In the genomic region with DNA sequence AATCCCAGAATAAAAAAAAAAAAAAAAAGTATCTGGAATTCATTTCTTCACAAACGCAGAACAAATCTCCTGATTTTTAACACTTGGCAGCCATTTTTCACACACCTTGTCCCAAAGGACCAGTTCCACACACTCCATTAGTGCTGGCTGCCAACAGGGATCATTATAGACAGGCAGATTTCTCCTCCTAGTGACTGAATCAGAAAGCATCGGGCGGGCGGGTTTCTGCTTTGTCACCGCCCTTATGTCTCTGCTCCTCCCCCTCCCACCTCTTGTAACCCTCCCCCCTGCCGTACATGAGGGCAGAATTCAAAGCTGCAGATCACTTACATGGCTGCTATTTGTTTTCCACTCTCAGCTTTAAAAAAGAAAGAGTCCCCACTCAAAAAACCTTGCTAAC, we compare ENCODE assay signal across 12 mouse cellular contexts.
A peak's percentile ranks its signal among the peaks of the same experiment; 100 is the strongest.
DNase-seq lines count a peak whose midpoint lies in the region; ATAC-seq and TF ChIP-seq lines count a peak whose summit lies in the region.
"Had no signal": no experiment of that assay in that cellular context is flagged by ENCODE, and none has a peak within 500 bp of the region (broad histone marks: within the 10 kb centered on the region; RNA-seq: fewer than 3 reads in every experiment).

No protein-coding gene starts in this region.

- DNase-seq in lung, postnatal 0 days (ENCODE audit: low spot score): no peak
- DNase-seq in gastrocnemius, adult 18-20 months (ENCODE audit: low spot score): no peak
- DNase-seq in left cerebral cortex, adult 11 months (ENCODE audit: low spot score): no peak
- DNase-seq: cerebellum, adult 11-12 months; thymus, postnatal 14 days had no signal

- no peak for TF ChIP-seq CTCF in lung, postnatal 0 days (IDR thresholded peaks at IDR 0.05)

- no peak overlapping the region for H3K9ac ChIP-seq in lung, embryonic 16.5 days (ENCODE audit: low read length)
- no peak overlapping the region for H3K9ac ChIP-seq in lung, postnatal 0 days (replicated peaks; ENCODE audit: low read depth)
- no peak overlapping the region for H3K9ac ChIP-seq in embryonic facial prominence, embryonic 12.5 days
- no peak overlapping the region for H3K9ac ChIP-seq in hindbrain, embryonic 15.5 days
- no peak overlapping the region for H3K9ac ChIP-seq in neural tube, embryonic 14.5 days (replicated peaks; ENCODE audit: low read depth, low read length)
- H3K9ac ChIP-seq: lung, embryonic 15.5 days had no signal

- no peak for TF ChIP-seq EP300 in lung, postnatal 0 days (IDR thresholded peaks at IDR 0.05)

- WGBS in lung, embryonic 16.5 days: 7% methylated on average over 6 of the region's 6 CpGs
- WGBS in lung, postnatal 0 days: 7% methylated on average over 6 of the region's 6 CpGs
- 1% methylated on average over 6 of the region's 6 CpGs for WGBS in embryonic facial prominence, embryonic 12.5 days
- 3% methylated on average over 6 of the region's 6 CpGs for WGBS in hindbrain, embryonic 15.5 days
- 1% methylated on average over 6 of the region's 6 CpGs for WGBS in neural tube, embryonic 14.5 days

- no peaks in the 10 kb centered on the region; the same call in 1 of the 2 replicates for H3K4me1 ChIP-seq in lung, embryonic 16.5 days (replicated peaks; ENCODE audit: control insufficient read depth, insufficient read depth, low read length)
- no peaks in the 10 kb centered on the region for H3K4me1 ChIP-seq in lung, postnatal 0 days (ENCODE audit: insufficient read depth, low read depth, low read length)
- H3K4me1 ChIP-seq in embryonic facial prominence, embryonic 12.5 days: peaks cover 12% of the 10 kb centered on the region; the same call in 1 of the 2 replicates
- H3K4me1 ChIP-seq in hindbrain, embryonic 15.5 days (replicated peaks): peaks cover 15% of the 10 kb centered on the region
- peaks cover 13% of the 10 kb centered on the region for H3K4me1 ChIP-seq in neural tube, embryonic 14.5 days (ENCODE audit: control insufficient read depth, insufficient read depth, low read length)
- H3K4me1 ChIP-seq: lung, embryonic 15.5 days had no signal

- H3K27ac ChIP-seq in lung, embryonic 16.5 days (ENCODE audit: low read length): no peak overlapping the region
- no peak overlapping the region for H3K27ac ChIP-seq in lung, postnatal 0 days (ENCODE audit: low read length)
- 0 out of 2 replicates have a peak overlapping the region, but pooled peaks have one; percentile 41 for H3K27ac ChIP-seq in embryonic facial prominence, embryonic 12.5 days
- H3K27ac ChIP-seq in hindbrain, embryonic 15.5 days (replicated peaks): no peak overlapping the region
- H3K27ac ChIP-seq in neural tube, embryonic 14.5 days (ENCODE audit: low read depth, low read length): peak overlapping the region; percentile 44; the same call in 1 of the 2 replicates
- H3K27ac ChIP-seq: lung, embryonic 15.5 days had no signal

- no peaks in the 10 kb centered on the region for H3K36me3 ChIP-seq in lung, embryonic 16.5 days (ENCODE audit: control insufficient read depth, insufficient read depth, low read length)
- H3K36me3 ChIP-seq in lung, postnatal 0 days (ENCODE audit: insufficient read depth, low read length): no peaks in the 10 kb centered on the region
- H3K36me3 ChIP-seq in embryonic facial prominence, embryonic 12.5 days: no peaks in the 10 kb centered on the region
- H3K36me3 ChIP-seq in hindbrain, embryonic 15.5 days: no peaks in the 10 kb centered on the region
- H3K36me3 ChIP-seq in neural tube, embryonic 14.5 days (ENCODE audit: control insufficient read depth, insufficient read depth, low read length): no peaks in the 10 kb centered on the region
- H3K36me3 ChIP-seq: lung, embryonic 15.5 days had no signal

- H3K4me2 ChIP-seq in lung, embryonic 16.5 days (ENCODE audit: low read depth, low read length): no peak overlapping the region
- no peak overlapping the region for H3K4me2 ChIP-seq in lung, postnatal 0 days (replicated peaks; ENCODE audit: low read depth, low read length)
- no peak overlapping the region for H3K4me2 ChIP-seq in embryonic facial prominence, embryonic 12.5 days (replicated peaks)
- H3K4me2 ChIP-seq in hindbrain, embryonic 15.5 days: no peak overlapping the region
- H3K4me2 ChIP-seq in neural tube, embryonic 14.5 days (ENCODE audit: low read depth, low read length): no peak overlapping the region; the same call in 1 of the 2 replicates
- H3K4me2 ChIP-seq: lung, embryonic 15.5 days had no signal

- no peaks in the 10 kb centered on the region for H3K27me3 ChIP-seq in lung, embryonic 16.5 days (ENCODE audit: control insufficient read depth, insufficient read depth, low read depth, low read length)
- H3K27me3 ChIP-seq in lung, postnatal 0 days (replicated peaks; ENCODE audit: insufficient read depth, low read length): no peaks in the 10 kb centered on the region
- no peaks in the 10 kb centered on the region for H3K27me3 ChIP-seq in embryonic facial prominence, embryonic 12.5 days
- H3K27me3 ChIP-seq in hindbrain, embryonic 15.5 days: 0 out of 2 replicates have a peak, but pooled peaks cover 2% of the 10 kb centered on the region
- no peaks in the 10 kb centered on the region for H3K27me3 ChIP-seq in neural tube, embryonic 14.5 days (ENCODE audit: control insufficient read depth, insufficient read depth, low read length)
- H3K27me3 ChIP-seq: lung, embryonic 15.5 days had no signal

- peak; percentile 23; the same call in 1 of the 2 replicates for ATAC-seq in lung, embryonic 16.5 days (ENCODE audit: low read depth)
- no peak for ATAC-seq in lung, postnatal 0 days
- ATAC-seq in embryonic facial prominence, embryonic 12.5 days (ENCODE audit: insufficient number of reproducible peaks, insufficient read depth, low FRiP score, low TSS enrichment): no peak
- peak; percentile 56; the same call in 1 of the 2 replicates for ATAC-seq in hindbrain, embryonic 15.5 days (ENCODE audit: low FRiP score, low read depth)
- peak; percentile 68; the same call in 1 of the 2 replicates for ATAC-seq in neural tube, embryonic 14.5 days (ENCODE audit: low read depth)
- no peak for ATAC-seq in erythroid progenitor cell, adult 5-6 weeks (replicated peaks; ENCODE audit: low FRiP score, poor library complexity, severe bottlenecking)
- ATAC-seq: intestine, postnatal 0 days had no signal

- H3K9me3 ChIP-seq in lung, embryonic 16.5 days (ENCODE audit: control insufficient read depth, low read length): no peaks in the 10 kb centered on the region
- H3K9me3 ChIP-seq in lung, postnatal 0 days (ENCODE audit: low read length): no peaks in the 10 kb centered on the region
- no peaks in the 10 kb centered on the region for H3K9me3 ChIP-seq in embryonic facial prominence, embryonic 12.5 days
- H3K9me3 ChIP-seq in hindbrain, embryonic 15.5 days: no peaks in the 10 kb centered on the region
- H3K9me3 ChIP-seq in neural tube, embryonic 14.5 days (ENCODE audit: control insufficient read depth, low read length): no peaks in the 10 kb centered on the region; the same call in 1 of the 2 replicates
- H3K9me3 ChIP-seq: lung, embryonic 15.5 days had no signal

- no peak overlapping the region for H3K4me3 ChIP-seq in lung, embryonic 16.5 days (ENCODE audit: low read length)
- no peak overlapping the region for H3K4me3 ChIP-seq in lung, postnatal 0 days (ENCODE audit: low read depth, low read length)
- H3K4me3 ChIP-seq in embryonic facial prominence, embryonic 12.5 days: no peak overlapping the region
- H3K4me3 ChIP-seq in hindbrain, embryonic 15.5 days: no peak overlapping the region
- H3K4me3 ChIP-seq in neural tube, embryonic 14.5 days (ENCODE audit: low read depth, low read length): no peak overlapping the region
- H3K4me3 ChIP-seq: lung, embryonic 15.5 days had no signal

Comparison
In these comparisons a context has a peak if more than half of its experiments do, and no peak if none do; other contexts are left out.
1. ATAC-seq: peak in lung, embryonic 16.5 days (single experiment), hindbrain, embryonic 15.5 days (single experiment) and neural tube, embryonic 14.5 days (single experiment); none in lung, postnatal 0 days (single experiment), embryonic facial prominence, embryonic 12.5 days (single experiment) and erythroid progenitor cell, adult 5-6 weeks (single experiment).
2. H3K27ac ChIP-seq: peak in embryonic facial prominence, embryonic 12.5 days (single experiment) and neural tube, embryonic 14.5 days (single experiment); none in lung, embryonic 16.5 days (single experiment), lung, postnatal 0 days (single experiment) and hindbrain, embryonic 15.5 days (single experiment).